Mouse (Mus musculus): Measurements from ENCODE around the gene Trim30c. TPM values are rescaled to one million over a fixed set of nuclear protein-coding genes. Genes with fewer than 3 reads are reported as not detected.

Trim30c gene
- 0.11 and 0.26 TPM in 2 replicates for polyA plus RNA-seq (2015; fragmentation: Nextera tagmentation; extraction: Ambion mirVana)

DNA sequence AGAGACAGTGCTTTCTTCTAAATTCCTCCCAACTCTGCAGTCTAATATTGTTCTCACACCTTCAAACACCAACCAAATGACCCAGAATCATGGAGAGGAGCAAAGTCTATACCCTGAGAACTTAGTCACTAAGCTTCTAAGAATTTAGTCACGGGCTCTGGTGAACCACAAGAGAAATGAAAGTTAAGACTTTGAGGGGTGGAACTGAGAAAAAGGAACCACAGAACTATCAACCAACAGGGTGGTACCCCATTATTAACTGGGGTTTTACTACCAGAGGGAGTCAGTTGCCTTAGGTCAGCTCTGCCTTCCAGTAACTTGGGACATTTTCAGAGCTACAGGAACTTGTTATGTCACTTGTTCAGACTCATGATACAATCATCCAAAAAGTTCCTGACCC, at the start of gene Trim30c:
Gene Trim30c, minus strand, starts transcription at position 140 of the 400 bp plus-strand sequence.
- H3K36me3 ChIP-seq (ENCODE audit: control insufficient read depth, insufficient read depth) = no peaks in the 10 kb centered on the region
- no peak within 1 kb of the TSS for H3K27ac ChIP-seq (ENCODE audit: low read length)
- no peak for ATAC-seq (replicated peaks; ENCODE audit: extremely low read depth, insufficient read depth, low FRiP score)
- no peaks in the 10 kb centered on the region for H3K9me3 ChIP-seq (replicated peaks; ENCODE audit: control insufficient read depth, low read length)
- H3K27me3 ChIP-seq (ENCODE audit: control insufficient read depth, insufficient read depth, low read length) = no peaks in the 10 kb centered on the region
- H3K9ac ChIP-seq (ENCODE audit: low read length) = no peak within 1 kb of the TSS
- H3K4me3 ChIP-seq (ENCODE audit: low read length) = no peak within 1 kb of the TSS
- H3K4me2 ChIP-seq (ENCODE audit: low read depth, low read length) = no peak within 1 kb of the TSS
- 66% methylated on average over 1 of the region's 1 CpGs for WGBS
- no peaks in the 10 kb centered on the region for H3K4me1 ChIP-seq (ENCODE audit: control insufficient read depth, insufficient read depth, low read length)

DNA sequence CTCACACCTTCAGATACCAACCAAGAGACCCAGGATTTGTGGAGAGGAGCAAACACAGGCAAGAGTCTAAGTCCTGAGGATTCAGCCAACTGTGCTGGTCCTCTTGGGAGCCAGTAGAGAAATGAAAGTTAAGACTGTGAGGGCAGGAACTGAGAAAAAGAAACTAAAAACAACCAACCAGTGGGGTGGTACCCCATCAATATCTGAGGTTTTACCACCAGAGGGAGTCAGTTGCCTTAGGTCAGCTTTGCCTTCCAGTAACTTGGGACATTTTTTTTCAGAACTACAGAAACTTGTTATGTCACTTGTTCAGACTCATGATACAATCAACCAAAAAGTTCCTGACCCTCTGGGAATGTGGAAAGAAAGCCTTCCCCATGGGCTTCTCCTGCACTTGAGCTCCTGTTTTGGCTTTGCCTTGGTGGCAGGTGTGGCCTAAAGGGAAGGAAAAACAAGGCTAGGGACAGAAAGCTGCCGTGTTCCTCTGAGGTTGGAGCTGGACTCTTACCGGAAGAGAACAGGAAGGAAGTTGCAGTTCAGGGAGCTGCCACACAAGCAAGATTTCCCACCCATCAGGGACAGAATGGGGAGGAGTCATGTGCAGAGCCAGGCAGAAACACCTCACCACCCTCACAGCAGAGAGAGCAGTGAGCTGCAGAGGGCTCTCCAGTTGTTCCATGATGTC, 45.5 kb upstream of the Trim30c start:
- Histone ChIP-seq H3K9me3 (replicated peaks; ENCODE audit: control insufficient read depth, low read length) (no peaks in the 10 kb centered on the region), H3K9ac (ENCODE audit: low read length) (no peak overlapping the region; the same call in 1 of the 2 replicates), H3K27me3 (ENCODE audit: control insufficient read depth, insufficient read depth, low read length) (no peaks in the 10 kb centered on the region), H3K4me2 (ENCODE audit: low read depth, low read length) (peak overlapping the region; percentile 41), H3K27ac (ENCODE audit: low read length) (peak overlapping the region; percentile 74), H3K4me3 (ENCODE audit: low read length) (no peak overlapping the region), H3K36me3 (ENCODE audit: control insufficient read depth, insufficient read depth) (no peaks in the 10 kb centered on the region), H3K4me1 (ENCODE audit: control insufficient read depth, insufficient read depth, low read length) (no peaks in the 10 kb centered on the region)
- 27% methylated on average over 2 of the region's 2 CpGs for WGBS
- ATAC-seq (replicated peaks; ENCODE audit: extremely low read depth, insufficient read depth, low FRiP score) = peak; percentile 74

DNA sequence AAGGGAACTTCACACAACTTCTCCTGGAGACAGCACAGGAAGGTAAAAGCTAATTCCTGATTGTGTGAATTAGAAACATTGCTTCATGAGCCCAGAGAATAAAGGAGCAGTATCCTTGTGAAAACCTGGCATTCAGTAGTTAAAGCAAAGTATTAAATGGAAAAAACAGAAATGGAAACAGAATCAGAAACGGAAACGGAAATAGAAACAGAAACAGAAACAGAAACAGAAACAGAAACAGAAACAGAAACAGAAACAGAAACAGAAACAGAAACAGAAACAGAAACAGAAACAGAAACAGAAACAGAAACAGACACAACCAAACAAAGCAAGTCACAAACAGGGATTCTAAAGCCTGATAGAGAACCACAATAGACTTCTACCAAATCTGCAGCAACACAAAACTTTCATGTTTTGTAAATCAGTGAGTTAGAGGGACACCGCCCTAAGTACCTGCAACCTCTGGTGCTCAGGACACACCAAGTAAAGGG, 3.9 kb upstream of the Trim30c start:
- H3K9me3 ChIP-seq (replicated peaks; ENCODE audit: control insufficient read depth, low read length) = no peaks in the 10 kb centered on the region
- WGBS = 83% methylated on average over 3 of the region's 3 CpGs
- ATAC-seq (replicated peaks; ENCODE audit: extremely low read depth, insufficient read depth, low FRiP score) = no peak

DNA sequence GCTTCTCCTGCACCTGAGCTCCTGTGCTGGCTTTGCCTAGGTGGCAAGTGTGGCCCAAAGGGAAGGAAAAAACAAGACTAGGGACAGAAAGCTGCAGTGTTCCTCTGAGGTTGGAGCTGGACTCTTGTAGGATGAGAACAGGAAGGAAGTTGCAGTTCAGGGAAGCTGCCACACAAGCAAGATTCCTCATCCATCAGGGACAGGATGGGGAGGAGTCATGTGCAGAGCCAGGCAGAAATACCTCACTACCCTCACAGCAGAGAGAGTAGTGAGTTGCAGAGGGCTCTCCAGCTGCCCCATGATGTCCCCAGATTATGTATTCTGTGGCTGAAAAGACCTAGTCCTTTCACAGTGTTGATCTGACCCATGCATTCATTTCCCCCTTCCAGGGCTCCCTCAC, 503 bp upstream of the Trim30c start:
- Histone ChIP-seq H3K4me1 (ENCODE audit: control insufficient read depth, insufficient read depth, low read length) (no peaks in the 10 kb centered on the region), H3K27ac (ENCODE audit: low read length) (no peak overlapping the region), H3K27me3 (ENCODE audit: control insufficient read depth, insufficient read depth, low read length) (no peaks in the 10 kb centered on the region), H3K36me3 (ENCODE audit: control insufficient read depth, insufficient read depth) (no peaks in the 10 kb centered on the region), H3K4me2 (ENCODE audit: low read depth, low read length) (no peak overlapping the region), H3K9ac (ENCODE audit: low read length) (no peak overlapping the region), H3K4me3 (ENCODE audit: low read length) (no peak overlapping the region), H3K9me3 (replicated peaks; ENCODE audit: control insufficient read depth, low read length) (no peaks in the 10 kb centered on the region)
- ATAC-seq (replicated peaks; ENCODE audit: extremely low read depth, insufficient read depth, low FRiP score) = no peak

More for the DNA sequence above, 3.9 kb upstream of the Trim30c start:
- no peak overlapping the region for H3K4me2 ChIP-seq (ENCODE audit: low read depth, low read length)
- no peaks in the 10 kb centered on the region for H3K4me1 ChIP-seq (ENCODE audit: control insufficient read depth, insufficient read depth, low read length)
- H3K36me3 ChIP-seq (ENCODE audit: control insufficient read depth, insufficient read depth) = no peaks in the 10 kb centered on the region
- H3K9ac ChIP-seq (ENCODE audit: low read length) = no peak overlapping the region
- H3K27me3 ChIP-seq (ENCODE audit: control insufficient read depth, insufficient read depth, low read length) = no peaks in the 10 kb centered on the region
- H3K4me3 ChIP-seq (ENCODE audit: low read length) = no peak overlapping the region
- no peak overlapping the region for H3K27ac ChIP-seq (ENCODE audit: low read length)

DNA sequence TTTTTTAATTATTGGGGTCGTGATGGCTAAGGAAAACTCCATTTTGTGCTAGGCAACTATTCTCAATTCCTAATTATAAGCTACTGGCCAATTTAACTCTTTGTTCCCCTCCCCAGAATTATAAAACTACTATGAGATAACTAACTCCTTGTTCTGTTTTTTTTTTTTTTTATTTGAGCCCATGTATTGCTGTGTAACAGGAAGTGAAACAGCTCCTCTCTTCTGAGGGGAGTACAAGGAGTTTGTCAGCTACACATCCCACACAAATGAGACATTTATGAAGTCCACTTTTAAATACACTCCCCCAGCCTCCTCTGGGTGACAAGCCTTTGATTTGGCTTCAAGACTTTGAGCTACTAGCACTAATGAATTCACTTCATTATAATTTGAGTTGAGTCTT, 2.1 kb downstream of the Trim30c start:
- WGBS = 78% methylated on average over 1 of the region's 1 CpGs
- no peak overlapping the region for H3K27ac ChIP-seq (ENCODE audit: low read length)
- H3K27me3 ChIP-seq (ENCODE audit: control insufficient read depth, insufficient read depth, low read length) = no peaks in the 10 kb centered on the region
- H3K4me2 ChIP-seq (ENCODE audit: low read depth, low read length) = no peak overlapping the region
- H3K9ac ChIP-seq (ENCODE audit: low read length) = no peak overlapping the region
- no peaks in the 10 kb centered on the region for H3K4me1 ChIP-seq (ENCODE audit: control insufficient read depth, insufficient read depth, low read length)
- H3K36me3 ChIP-seq (ENCODE audit: control insufficient read depth, insufficient read depth) = no peaks in the 10 kb centered on the region
- no peak overlapping the region for H3K4me3 ChIP-seq (ENCODE audit: low read length)
- ATAC-seq (replicated peaks; ENCODE audit: extremely low read depth, insufficient read depth, low FRiP score) = no peak
- H3K9me3 ChIP-seq (replicated peaks; ENCODE audit: control insufficient read depth, low read length) = no peaks in the 10 kb centered on the region

DNA sequence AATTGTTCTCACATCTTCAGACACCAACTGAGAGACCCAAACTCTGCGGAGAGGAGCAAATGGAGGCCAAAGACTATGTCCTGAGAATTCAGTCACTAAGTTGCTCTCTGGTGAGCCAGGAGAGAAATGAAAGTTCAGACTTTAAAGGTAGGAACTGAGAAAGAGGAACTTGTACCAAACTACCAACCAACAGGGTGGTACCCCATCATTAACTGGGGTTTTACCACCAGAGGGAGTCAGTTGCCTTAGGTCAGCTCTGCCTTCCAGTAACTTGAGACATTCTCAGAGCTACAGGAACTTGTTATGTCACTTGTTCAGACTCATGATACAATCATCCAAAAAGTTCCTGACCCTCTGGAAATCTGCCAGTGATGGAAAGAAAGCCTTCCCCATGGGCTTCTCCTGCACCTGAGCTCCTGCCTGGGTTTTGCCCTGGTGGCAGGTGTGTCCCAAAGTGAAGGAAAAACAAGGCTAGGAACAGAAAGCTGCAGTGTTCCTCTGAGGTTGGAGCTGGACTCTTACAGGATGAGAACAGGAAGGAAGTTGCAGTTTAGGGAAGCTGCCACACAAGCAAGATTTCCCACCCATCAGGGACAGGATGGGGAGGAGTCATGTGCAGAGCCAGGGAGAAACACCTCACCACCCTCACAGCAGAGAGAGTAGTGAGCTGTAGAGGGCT, 30.8 kb downstream of the Trim30c start, which contains the start of gene Trim30b:
Gene Trim30b, minus strand, starts transcription at position 149 of the 679 bp plus-strand sequence.
- WGBS = 58% methylated on average over 1 of the region's 1 CpGs
- no peaks in the 10 kb centered on the region for H3K36me3 ChIP-seq (ENCODE audit: control insufficient read depth, insufficient read depth)
- H3K4me2 ChIP-seq (ENCODE audit: low read depth, low read length) = no peak within 1 kb of the TSS
- no peak; the same call in 1 of the 2 replicates for ATAC-seq (replicated peaks; ENCODE audit: extremely low read depth, insufficient read depth, low FRiP score)
- no peak within 1 kb of the TSS for H3K27ac ChIP-seq (ENCODE audit: low read length)
- no peaks in the 10 kb centered on the region for H3K27me3 ChIP-seq (ENCODE audit: control insufficient read depth, insufficient read depth, low read length)
- no peaks in the 10 kb centered on the region for H3K9me3 ChIP-seq (replicated peaks; ENCODE audit: control insufficient read depth, low read length)
- no peak within 1 kb of the TSS for H3K9ac ChIP-seq (ENCODE audit: low read length)
- H3K4me3 ChIP-seq (ENCODE audit: low read length) = no peak within 1 kb of the TSS
- no peaks in the 10 kb centered on the region for H3K4me1 ChIP-seq (ENCODE audit: control insufficient read depth, insufficient read depth, low read length)

DNA sequence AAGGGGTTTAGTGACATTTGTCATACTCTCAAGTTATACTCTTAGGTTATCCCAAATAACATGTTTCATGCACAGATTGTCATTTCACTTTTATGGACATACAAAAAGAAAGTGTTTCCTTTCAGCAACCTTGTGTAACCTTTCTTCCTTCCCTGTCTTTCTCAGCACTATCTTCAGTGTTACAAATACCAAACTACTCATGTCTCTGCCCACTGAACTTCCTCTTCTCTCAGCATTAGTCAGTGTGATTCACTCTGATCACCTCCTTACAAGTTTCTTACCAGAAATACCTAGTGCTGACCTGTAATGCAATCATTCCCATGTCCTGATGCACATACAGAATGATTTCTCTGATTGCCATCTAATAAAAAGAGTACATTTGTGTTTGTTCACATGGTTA, 34.3 kb downstream of the Trim30c start:
- Histone ChIP-seq H3K4me3 (ENCODE audit: low read length) (no peak overlapping the region), H3K4me1 (ENCODE audit: control insufficient read depth, insufficient read depth, low read length) (no peaks in the 10 kb centered on the region), H3K9ac (ENCODE audit: low read length) (no peak overlapping the region), H3K27ac (ENCODE audit: low read length) (no peak overlapping the region), H3K9me3 (replicated peaks; ENCODE audit: control insufficient read depth, low read length) (no peaks in the 10 kb centered on the region), H3K27me3 (ENCODE audit: control insufficient read depth, insufficient read depth, low read length) (no peaks in the 10 kb centered on the region), H3K36me3 (ENCODE audit: control insufficient read depth, insufficient read depth) (no peaks in the 10 kb centered on the region), H3K4me2 (ENCODE audit: low read depth, low read length) (no peak overlapping the region)
- no peak for ATAC-seq (replicated peaks; ENCODE audit: extremely low read depth, insufficient read depth, low FRiP score)

DNA sequence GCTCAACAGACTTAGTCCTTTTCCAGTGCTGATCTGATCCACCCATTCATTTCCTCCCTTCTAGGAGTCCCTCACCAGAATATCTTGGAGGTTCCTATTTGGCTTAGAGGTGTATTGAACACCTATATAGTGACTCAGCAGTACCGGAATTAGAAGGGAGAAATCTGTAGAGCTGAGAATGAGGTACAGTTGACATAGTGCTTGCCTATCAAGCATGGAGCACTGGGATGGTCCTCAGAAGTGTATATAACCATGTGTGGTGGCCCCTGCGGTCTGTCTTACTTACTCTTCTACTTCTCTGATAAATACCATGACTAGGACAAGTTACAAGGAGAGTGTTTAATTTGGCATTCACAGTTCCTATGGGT, 47.1 kb downstream of the Trim30c start:
- H3K4me2 ChIP-seq (ENCODE audit: low read depth, low read length) = peak overlapping the region; percentile 46
- H3K9ac ChIP-seq (ENCODE audit: low read length) = peak overlapping the region; percentile 30; the same call in 1 of the 2 replicates
- 63% methylated on average over 2 of the region's 2 CpGs for WGBS
- H3K36me3 ChIP-seq (ENCODE audit: control insufficient read depth, insufficient read depth) = no peaks in the 10 kb centered on the region
- no peaks in the 10 kb centered on the region for H3K27me3 ChIP-seq (ENCODE audit: control insufficient read depth, insufficient read depth, low read length)
- ATAC-seq (replicated peaks; ENCODE audit: extremely low read depth, insufficient read depth, low FRiP score) = no peak
- peak overlapping the region; percentile 61 for H3K27ac ChIP-seq (ENCODE audit: low read length)
- no peaks in the 10 kb centered on the region for H3K9me3 ChIP-seq (replicated peaks; ENCODE audit: control insufficient read depth, low read length)
- peaks cover 4% of the 10 kb centered on the region for H3K4me1 ChIP-seq (ENCODE audit: control insufficient read depth, insufficient read depth, low read length)
- H3K4me3 ChIP-seq (ENCODE audit: low read length) = peak overlapping the region; percentile 71

Measured in heart, embryonic 16.5 days (tissue).